Mouse (Mus musculus) heart, adult 2 months (tissue): ENCODE measurements around the gene Mettl23. TPM values are rescaled to one million over a fixed set of nuclear protein-coding genes. Genes with fewer than 3 reads are reported as not detected.
"Not testable (repeated sequence)": the region's sequence is repeated elsewhere in the genome, so short reads cannot be mapped to it uniquely, and the experiment has no call there.

Experiments used
- DNase-seq, 2 experiments: peaks; one replicate each; pipeline ENCODE4 v3.0.0; 2021
- H3K27ac ChIP-seq: fragments of 200-600 bp; 2 replicates; pipeline ENCODE4 v1.8.1; 2022
- H3K27me3 ChIP-seq: fragments of 200-500 bp; 2 replicates; pipeline ENCODE4 v1.6.1; 2012; ENCODE audit warnings: mild to moderate bottlenecking, low read length, inconsistent platforms, mixed read lengths; ENCODE audit not compliant: control insufficient read depth, insufficient read depth
- H3K36me3 ChIP-seq: fragments of 200-500 bp; 2 replicates; pipeline ENCODE4 v1.6.1; 2012; ENCODE audit warnings: low read length, inconsistent platforms; ENCODE audit not compliant: control insufficient read depth, insufficient read depth
- H3K4me1 ChIP-seq: fragments of 200-500 bp; 2 replicates; pipeline ENCODE4 v1.6.1; 2011; ENCODE audit warnings: low read length; ENCODE audit not compliant: control insufficient read depth, insufficient read depth
- H3K4me3 ChIP-seq: fragments of 200-600 bp; 2 replicates; pipeline ENCODE4 v1.8.1; 2022
- H3K79me2 ChIP-seq: fragments of 200-500 bp; replicated peaks from 2 replicates; pipeline ENCODE4 v1.6.1; 2012; ENCODE audit warnings: mild to moderate bottlenecking, inconsistent platforms, low read length, moderate library complexity, mixed read lengths; ENCODE audit not compliant: control insufficient read depth, insufficient read depth
- H3K9ac ChIP-seq: fragments of 200-500 bp; 2 replicates; pipeline ENCODE4 v1.6.1; 2012; ENCODE audit warnings: low read depth, mild to moderate bottlenecking, control low read depth, inconsistent platforms, low read length, mixed read lengths
- CTCF ChIP-seq: fragments of 200-600 bp; IDR thresholded peaks from 2 replicates; pipeline ENCODE4 v1.8.1; 2022; ENCODE audit warnings: antibody characterized with exemption, mild to moderate bottlenecking, moderate library complexity
- EP300 ChIP-seq: fragments of 200-500 bp; IDR thresholded peaks from 2 replicates; pipeline ENCODE4 v1.6.1; 2011; ENCODE audit warnings: low read depth, low read length, control low read depth; ENCODE audit not compliant: insufficient read depth
- POLR2A ChIP-seq: fragments of 200-500 bp; IDR thresholded peaks from 2 replicates; pipeline ENCODE4 v1.6.1; 2011; ENCODE audit warnings: mild to moderate bottlenecking, low read depth, low read length, control low read depth; ENCODE audit not compliant: insufficient read depth
- WGBS: fragments of 180-500 bp; shearing (Covaris S2); methylation state at CpG from one replicate; pipeline ENCODE4 v1.1.7; 2018; 5-methylcytosine and 5-hydroxymethylcytosine counted together
- intact Hi-C: fragments of 180-260 bp; cut with DNase I; formaldehyde crosslinking; loops from one replicate; pipeline ENCODE4 v1.15.1; 2025
- polyA plus RNA-seq: library from polyadenylated mRNA; depleted of rRNA; stranded (reverse); fragments of >200 nt; gene quantifications from 2 replicates; pipeline ENCODE4 v1.2.3, GENCODE M21; 2012
- total RNA-seq, 2 experiments: library from RNA; stranded (reverse); gene quantifications; 2 replicates each; pipeline ENCODE4 v1.2.3; 2021

Mettl23 gene
- total and polyA plus RNA-seq, 3 experiments, result 34.3 to 40.5 (median 38.3) TPM

GRCm38 (mm10) chr11:116848086-116848876 is 5.2 kb downstream of the Mettl23 start:
- WGBS, result 80% methylated on average over 5 of the region's 5 CpGs
- Histone ChIP-seq H3K36me3 (peaks cover 35% of the 10 kb centered on the region), H3K4me3 (no peak overlapping the region), H3K4me1 (peaks cover 4% of the 10 kb centered on the region; the same call in 1 of the 2 replicates), H3K27ac (no peak overlapping the region), H3K27me3 (no peaks in the 10 kb centered on the region), H3K9ac (no peak overlapping the region), H3K79me2 (no peaks in the 10 kb centered on the region)
- no peak for TF ChIP-seq EP300
- TF ChIP-seq CTCF, result no peak
- TF ChIP-seq POLR2A, result no peak
- DNase-seq, result no peak
- intact Hi-C loops, result no loop called here

GRCm38 (mm10) chr11:116848877-116849178 is 5.8 kb downstream of the Mettl23 start:
- H3K9ac ChIP-seq, H3K27ac ChIP-seq, H3K79me2 ChIP-seq, intact Hi-C loops, H3K4me3 ChIP-seq, DNase-seq, H3K4me1 ChIP-seq, H3K27me3 ChIP-seq: not testable (repeated sequence)
- 57% methylated on average over 2 of the region's 2 CpGs for WGBS
- H3K36me3 ChIP-seq, result peaks cover 35% of the 10 kb centered on the region

- Histone ChIP-seq H3K27ac (no peak overlapping the region), H3K27me3 (no peaks in the 10 kb centered on the region), H3K36me3 (peaks cover 35% of the 10 kb centered on the region), H3K9ac (no peak overlapping the region), H3K79me2 (no peaks in the 10 kb centered on the region), H3K4me1 (peaks cover 6% of the 10 kb centered on the region), H3K4me3 (no peak overlapping the region)
- no peak for TF ChIP-seq EP300
- TF ChIP-seq CTCF, result no peak
- TF ChIP-seq POLR2A, result no peak
- intact Hi-C loops, result no loop called here
- DNase-seq, result no peak
These were observed 6.5 kb downstream of the Mettl23 start for GRCm38 (mm10) chr11:116849587-116849986.

GRCm38 (mm10) chr11:116850085-116850484 is 7.0 kb downstream of the Mettl23 start:
- WGBS, result 18% methylated on average over 4 of the region's 4 CpGs
- no peak overlapping the region for H3K27ac ChIP-seq
- no peak for TF ChIP-seq CTCF
- no peak for TF ChIP-seq EP300
- TF ChIP-seq POLR2A, result no peak
- H3K27me3 ChIP-seq, result no peaks in the 10 kb centered on the region
- H3K4me1 ChIP-seq, result peaks cover 7% of the 10 kb centered on the region
- H3K36me3 ChIP-seq, result peaks cover 39% of the 10 kb centered on the region
- H3K79me2 ChIP-seq, result no peaks in the 10 kb centered on the region
- H3K4me3 ChIP-seq, result 0 out of 2 replicates have a peak overlapping the region, but pooled peaks have one; percentile 18
- intact Hi-C loops, result no loop called here
- no peak for DNase-seq
- no peak overlapping the region for H3K9ac ChIP-seq

GRCm38 (mm10) chr11:116850833-116851477 is 7.9 kb downstream of the Mettl23 start:
- H3K27me3 ChIP-seq, result no peaks in the 10 kb centered on the region
- peaks cover 7% of the 10 kb centered on the region for H3K4me1 ChIP-seq
- H3K36me3 ChIP-seq, result peaks cover 40% of the 10 kb centered on the region
- intact Hi-C loops, result loop anchor here (1.0 kb wide), 1 partner anchor 8 kb away; the partner anchor contains the start of genes Jmjd6 and Mettl23
- no peak overlapping the region for H3K9ac ChIP-seq
- peak overlapping the region; percentile 98; the same call in 1 of the 2 replicates for H3K27ac ChIP-seq
- WGBS, result 7% methylated on average over 6 of the region's 6 CpGs
- H3K79me2 ChIP-seq, result no peaks in the 10 kb centered on the region
- DNase-seq, result no peak
- H3K4me3 ChIP-seq, result peak overlapping the region; percentile 81
- no peak for TF ChIP-seq EP300
- TF ChIP-seq POLR2A, result no peak
- TF ChIP-seq CTCF, result no peak

GRCm38 (mm10) chr11:116851576-116852290 is 8.7 kb downstream of the Mettl23 start:
- Histone ChIP-seq H3K27ac (peak overlapping the region; percentile 98), H3K27me3 (no peaks in the 10 kb centered on the region), H3K36me3 (peaks cover 40% of the 10 kb centered on the region), H3K9ac (peak overlapping the region; percentile 98), H3K79me2 (no peaks in the 10 kb centered on the region), H3K4me1 (peaks cover 7% of the 10 kb centered on the region), H3K4me3 (peak overlapping the region; percentile 81)
- WGBS, result under 1% methylated on average over 29 of the region's 29 CpGs
- TF ChIP-seq CTCF, result no peak
- TF ChIP-seq POLR2A, result no peak
- TF ChIP-seq EP300, result no peak
- intact Hi-C loops, result loop anchor here (1.0 kb wide), 1 partner anchor 8 kb away; the partner anchor contains the start of genes Jmjd6 and Mettl23
- no peak for DNase-seq
